Mouse (Mus musculus) heart, adult 2 months (tissue): ENCODE data around the gene Fer. TPM values are rescaled to one million over a fixed set of nuclear protein-coding genes. Genes with fewer than 3 reads are reported as not detected.

ENCODE experiments used
- DNase-seq, 2 experiments: peaks; one replicate each; pipeline ENCODE4 v3.0.0; 2021
- H3K27ac ChIP-seq: fragments of 200-600 bp; 2 replicates; pipeline ENCODE4 v1.8.1; 2022
- H3K27me3 ChIP-seq: fragments of 200-500 bp; 2 replicates; pipeline ENCODE4 v1.6.1; 2012; ENCODE audit warnings: mild to moderate bottlenecking, low read length, inconsistent platforms, mixed read lengths; ENCODE audit not compliant: control insufficient read depth, insufficient read depth
- H3K36me3 ChIP-seq: fragments of 200-500 bp; 2 replicates; pipeline ENCODE4 v1.6.1; 2012; ENCODE audit warnings: low read length, inconsistent platforms; ENCODE audit not compliant: control insufficient read depth, insufficient read depth
- H3K4me1 ChIP-seq: fragments of 200-500 bp; 2 replicates; pipeline ENCODE4 v1.6.1; 2011; ENCODE audit warnings: low read length; ENCODE audit not compliant: control insufficient read depth, insufficient read depth
- H3K4me3 ChIP-seq: fragments of 200-600 bp; 2 replicates; pipeline ENCODE4 v1.8.1; 2022
- H3K79me2 ChIP-seq: fragments of 200-500 bp; replicated peaks from 2 replicates; pipeline ENCODE4 v1.6.1; 2012; ENCODE audit warnings: mild to moderate bottlenecking, inconsistent platforms, low read length, moderate library complexity, mixed read lengths; ENCODE audit not compliant: control insufficient read depth, insufficient read depth
- H3K9ac ChIP-seq: fragments of 200-500 bp; 2 replicates; pipeline ENCODE4 v1.6.1; 2012; ENCODE audit warnings: low read depth, mild to moderate bottlenecking, control low read depth, inconsistent platforms, low read length, mixed read lengths
- CTCF ChIP-seq: fragments of 200-600 bp; IDR thresholded peaks from 2 replicates; pipeline ENCODE4 v1.8.1; 2022; ENCODE audit warnings: antibody characterized with exemption, mild to moderate bottlenecking, moderate library complexity
- EP300 ChIP-seq: fragments of 200-500 bp; IDR thresholded peaks from 2 replicates; pipeline ENCODE4 v1.6.1; 2011; ENCODE audit warnings: low read depth, low read length, control low read depth; ENCODE audit not compliant: insufficient read depth
- POLR2A ChIP-seq: fragments of 200-500 bp; IDR thresholded peaks from 2 replicates; pipeline ENCODE4 v1.6.1; 2011; ENCODE audit warnings: mild to moderate bottlenecking, low read depth, low read length, control low read depth; ENCODE audit not compliant: insufficient read depth
- WGBS: fragments of 180-500 bp; shearing (Covaris S2); methylation state at CpG from one replicate; pipeline ENCODE4 v1.1.7; 2018; 5-methylcytosine and 5-hydroxymethylcytosine counted together
- intact Hi-C: fragments of 180-260 bp; cut with DNase I; formaldehyde crosslinking; loops from one replicate; pipeline ENCODE4 v1.15.1; 2025
- polyA plus RNA-seq: library from polyadenylated mRNA; depleted of rRNA; stranded (reverse); fragments of >200 nt; gene quantifications from 2 replicates; pipeline ENCODE4 v1.2.3, GENCODE M21; 2012
- total RNA-seq, 2 experiments: library from RNA; stranded (reverse); gene quantifications; 2 replicates each; pipeline ENCODE4 v1.2.3; 2021

Fer gene
- total and polyA plus RNA-seq, 3 experiments: 3.9 to 19.8 (median 19.4) TPM

GRCm38 (mm10) chr17:64045326-64045725 lies 182.5 kb downstream of the Fer start:
- no peak for TF ChIP-seq CTCF
- TF ChIP-seq POLR2A: no peak
- no peak for TF ChIP-seq EP300
- 83% methylated on average over 7 of the region's 7 CpGs for WGBS

GRCm38 (mm10) chr17:64046557-64046956 lies 183.7 kb downstream of the Fer start:
- 98% methylated on average over 3 of the region's 3 CpGs for WGBS
- no peaks in the 10 kb centered on the region for H3K4me1 ChIP-seq
- no peak for TF ChIP-seq EP300
- TF ChIP-seq POLR2A: no peak
- TF ChIP-seq CTCF: no peak

More at GRCm38 (mm10) chr17:64045326-64045725, 182.5 kb downstream of the Fer start:
- no peaks in the 10 kb centered on the region for H3K79me2 ChIP-seq
- no peak overlapping the region for H3K9ac ChIP-seq
- intact Hi-C loops: no loop called here
- H3K4me1 ChIP-seq: no peaks in the 10 kb centered on the region
- H3K36me3 ChIP-seq: no peaks in the 10 kb centered on the region
- no peaks in the 10 kb centered on the region for H3K27me3 ChIP-seq
- H3K4me3 ChIP-seq: no peak overlapping the region
- no peak for DNase-seq
- H3K27ac ChIP-seq: no peak overlapping the region

GRCm38 (mm10) chr17:64050911-64051310 lies 188.0 kb downstream of the Fer start:
- H3K9ac ChIP-seq: no peak overlapping the region
- 84% methylated on average over 5 of the region's 5 CpGs for WGBS
- H3K4me1 ChIP-seq: no peaks in the 10 kb centered on the region; the same call in 1 of the 2 replicates
- DNase-seq: no peak
- intact Hi-C loops: no loop called here
- H3K4me3 ChIP-seq: no peak overlapping the region
- H3K36me3 ChIP-seq: no peaks in the 10 kb centered on the region
- no peaks in the 10 kb centered on the region for H3K79me2 ChIP-seq
- H3K27me3 ChIP-seq: no peaks in the 10 kb centered on the region
- TF ChIP-seq CTCF (no peak), EP300 (no peak), POLR2A (no peak)
- no peak overlapping the region for H3K27ac ChIP-seq

More at GRCm38 (mm10) chr17:64046557-64046956, 183.7 kb downstream of the Fer start:
- Histone ChIP-seq H3K79me2 (no peaks in the 10 kb centered on the region), H3K27me3 (no peaks in the 10 kb centered on the region), H3K27ac (no peak overlapping the region), H3K9ac (no peak overlapping the region), H3K4me3 (no peak overlapping the region), H3K36me3 (no peaks in the 10 kb centered on the region)
- intact Hi-C loops: no loop called here
- DNase-seq: no peak

GRCm38 (mm10) chr17:64053636-64054035 lies 190.8 kb downstream of the Fer start:
- no peak overlapping the region for H3K9ac ChIP-seq
- H3K27ac ChIP-seq: no peak overlapping the region
- no peak for TF ChIP-seq CTCF
- TF ChIP-seq POLR2A: no peak
- no peak for TF ChIP-seq EP300
- H3K36me3 ChIP-seq: no peaks in the 10 kb centered on the region; the same call in 1 of the 2 replicates
- intact Hi-C loops: no loop called here
- no peak overlapping the region for H3K4me3 ChIP-seq
- no peaks in the 10 kb centered on the region for H3K79me2 ChIP-seq
- peaks cover 2% of the 10 kb centered on the region for H3K4me1 ChIP-seq
- no peak for DNase-seq
- H3K27me3 ChIP-seq: no peaks in the 10 kb centered on the region
- WGBS: 80% methylated on average over 11 of the region's 11 CpGs

GRCm38 (mm10) chr17:64060529-64060928 lies 197.7 kb downstream of the Fer start:
- no peaks in the 10 kb centered on the region for H3K79me2 ChIP-seq
- no peak overlapping the region for H3K4me3 ChIP-seq
- no peak overlapping the region for H3K27ac ChIP-seq
- no peak overlapping the region for H3K9ac ChIP-seq
- intact Hi-C loops: no loop called here
- H3K4me1 ChIP-seq: peaks cover 4% of the 10 kb centered on the region
- DNase-seq: no peak
- H3K36me3 ChIP-seq: peaks cover 3% of the 10 kb centered on the region
- TF ChIP-seq CTCF: no peak
- no peak for TF ChIP-seq POLR2A
- no peaks in the 10 kb centered on the region for H3K27me3 ChIP-seq

- intact Hi-C loops: no loop called here
- no peak overlapping the region for H3K27ac ChIP-seq
- TF ChIP-seq CTCF (no peak), EP300 (no peak), POLR2A (no peak)
- no peaks in the 10 kb centered on the region for H3K27me3 ChIP-seq
- no peak overlapping the region for H3K9ac ChIP-seq
- peaks cover 3% of the 10 kb centered on the region; the same call in 1 of the 2 replicates for H3K36me3 ChIP-seq
- 63% methylated on average over 3 of the region's 3 CpGs for WGBS
- no peak overlapping the region for H3K4me3 ChIP-seq
- H3K4me1 ChIP-seq: peaks cover 2% of the 10 kb centered on the region; the same call in 1 of the 2 replicates
- no peak for DNase-seq
- H3K79me2 ChIP-seq: no peaks in the 10 kb centered on the region
These were observed 202.4 kb downstream of the Fer start for GRCm38 (mm10) chr17:64065243-64065642.
